Mouse (Mus musculus): ENCODE measurements at regions not wholly inside any gene's neighbourhood (a gene's known extent, or its start where the extent isn't known, plus 50 kb on each side); places are given as distances from the start of the nearest gene placed in this dataset.
A peak's percentile ranks its signal among the peaks of the same experiment; 100 is the strongest.

DNA sequence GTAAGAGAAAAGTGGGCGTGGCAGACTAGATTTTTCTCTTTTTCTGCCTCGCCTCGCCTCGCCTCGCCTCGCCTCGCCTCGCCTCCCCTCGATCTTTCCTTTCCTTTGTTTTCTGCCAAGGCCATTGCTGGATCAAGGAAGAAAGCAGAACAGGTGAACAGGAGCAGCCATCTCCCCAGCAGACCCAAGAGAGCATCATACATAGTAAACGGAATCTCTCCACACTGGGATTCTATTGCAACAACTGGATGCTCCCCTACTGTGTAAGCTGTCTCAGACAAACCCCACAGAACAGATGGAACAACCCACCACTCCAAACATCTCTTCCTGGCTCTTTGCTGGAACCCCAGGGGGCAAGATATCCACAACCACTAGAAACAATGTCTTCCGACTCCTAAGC lies 72.4 kb upstream of the Fam13c start:
- WGBS (ENCODE audit: insufficient replicate concordance) = 79% methylated on average over 11 of the region's 11 CpGs
- no peak for ATAC-seq
- TF ChIP-seq CTCF (IDR thresholded peaks at IDR 0.05; ENCODE audit: low read depth) = no peak
- no peak for TF ChIP-seq EP300 (IDR thresholded peaks at IDR 0.05; ENCODE audit: low read depth)

DNA sequence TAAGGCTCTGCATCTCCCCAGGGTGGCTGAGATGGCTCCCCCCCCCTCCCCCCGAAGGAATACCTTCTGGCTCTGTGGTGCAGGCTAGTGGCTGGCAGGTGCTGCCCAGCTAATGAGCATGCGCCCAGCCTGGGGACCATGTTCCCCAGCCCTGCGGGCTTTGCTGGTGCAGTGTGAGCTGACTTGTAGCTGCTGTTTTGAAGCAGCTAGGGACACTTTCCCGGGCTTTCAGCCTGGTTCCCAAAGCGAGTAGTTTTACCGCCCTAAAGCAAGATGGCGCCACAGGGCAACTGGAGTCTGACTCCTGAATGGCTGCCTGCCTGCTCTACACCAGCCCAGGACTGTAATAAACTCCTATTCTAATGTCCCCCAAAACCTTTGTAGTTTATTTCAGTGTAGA lies 71.6 kb upstream of the Fam13c start:
- Histone ChIP-seq H3K9ac (replicated peaks) (no peak overlapping the region), H3K4me1 (ENCODE audit: insufficient read depth) (no peaks in the 10 kb centered on the region), H3K27me3 (ENCODE audit: insufficient read depth, low read length) (no peaks in the 10 kb centered on the region), H3K27ac (ENCODE audit: low read depth) (no peak overlapping the region), H3K4me3 (ENCODE audit: low read depth, low read length) (no peak overlapping the region), H3K4me2 (ENCODE audit: low read depth, low read length) (no peak overlapping the region), H3K9me3 (ENCODE audit: low read length) (no peaks in the 10 kb centered on the region), H3K36me3 (replicated peaks; ENCODE audit: insufficient read depth, low read length) (no peaks in the 10 kb centered on the region)
- peak; percentile 33 for DNase-seq
- TF ChIP-seq EP300 (IDR thresholded peaks at IDR 0.05; ENCODE audit: low read depth) = no peak
- TF ChIP-seq CTCF (IDR thresholded peaks at IDR 0.05; ENCODE audit: low read depth) = peak; percentile 55
- no peak for ATAC-seq
- WGBS (ENCODE audit: insufficient replicate concordance) = 23% methylated on average over 7 of the region's 7 CpGs

More for the DNA sequence above, 72.4 kb upstream of the Fam13c start:
- Histone ChIP-seq H3K4me1 (ENCODE audit: insufficient read depth) (no peaks in the 10 kb centered on the region), H3K4me2 (ENCODE audit: low read depth, low read length) (no peak overlapping the region), H3K9ac (replicated peaks) (no peak overlapping the region), H3K27me3 (ENCODE audit: insufficient read depth, low read length) (no peaks in the 10 kb centered on the region), H3K27ac (ENCODE audit: low read depth) (no peak overlapping the region), H3K4me3 (ENCODE audit: low read depth, low read length) (no peak overlapping the region), H3K36me3 (replicated peaks; ENCODE audit: insufficient read depth, low read length) (no peaks in the 10 kb centered on the region), H3K9me3 (ENCODE audit: low read length) (no peaks in the 10 kb centered on the region)
- no peak for DNase-seq

DNA sequence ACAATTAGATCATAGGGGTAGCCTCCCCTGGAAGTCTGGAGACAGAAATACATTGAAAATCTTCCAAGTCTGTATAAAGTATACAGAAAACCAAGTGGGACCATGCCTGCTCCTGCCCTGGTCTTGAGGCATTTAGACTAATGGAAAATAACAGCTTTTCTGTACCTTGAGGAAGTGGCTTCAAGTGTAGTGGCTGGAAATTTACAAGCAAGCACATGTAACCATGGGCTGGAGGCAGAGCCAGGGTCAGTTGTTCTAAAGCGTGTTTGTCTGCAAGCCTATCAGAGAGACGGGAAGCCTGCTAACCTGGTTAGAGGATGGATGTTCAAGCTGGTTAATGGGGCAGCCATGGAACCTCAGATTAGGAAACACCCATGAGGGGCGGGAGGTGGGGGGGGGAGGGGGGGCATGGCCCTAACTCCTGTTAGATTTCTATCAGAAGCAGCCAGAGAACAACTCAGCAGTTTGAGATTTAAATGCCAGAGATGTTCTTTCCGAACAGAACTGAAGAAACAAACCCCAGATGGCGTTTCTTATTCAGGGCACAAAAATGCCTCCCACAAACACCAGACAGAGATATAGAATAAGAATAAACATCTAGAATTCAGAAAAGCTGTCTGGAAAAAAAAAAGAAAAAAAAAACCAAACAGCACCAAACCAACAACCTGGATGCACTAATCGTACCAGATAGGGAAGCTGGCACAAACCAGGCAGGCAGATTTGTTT lies 67.7 kb upstream of the Fam13c start:
- no peak overlapping the region for H3K4me2 ChIP-seq (ENCODE audit: low read depth, low read length)
- no peaks in the 10 kb centered on the region for H3K9me3 ChIP-seq (ENCODE audit: low read length)
- no peak for TF ChIP-seq CTCF (IDR thresholded peaks at IDR 0.05; ENCODE audit: low read depth)
- TF ChIP-seq EP300 (IDR thresholded peaks at IDR 0.05; ENCODE audit: low read depth) = no peak
- DNase-seq = no peak
- ATAC-seq = no peak
- H3K36me3 ChIP-seq (replicated peaks; ENCODE audit: insufficient read depth, low read length) = no peaks in the 10 kb centered on the region
- H3K9ac ChIP-seq (replicated peaks) = no peak overlapping the region
- H3K27me3 ChIP-seq (ENCODE audit: insufficient read depth, low read length) = no peaks in the 10 kb centered on the region
- H3K4me1 ChIP-seq (ENCODE audit: insufficient read depth) = no peaks in the 10 kb centered on the region
- no peak overlapping the region for H3K4me3 ChIP-seq (ENCODE audit: low read depth, low read length)
- no peak overlapping the region for H3K27ac ChIP-seq (ENCODE audit: low read depth)
- 78% methylated on average over 6 of the region's 6 CpGs for WGBS (ENCODE audit: insufficient replicate concordance)

DNA sequence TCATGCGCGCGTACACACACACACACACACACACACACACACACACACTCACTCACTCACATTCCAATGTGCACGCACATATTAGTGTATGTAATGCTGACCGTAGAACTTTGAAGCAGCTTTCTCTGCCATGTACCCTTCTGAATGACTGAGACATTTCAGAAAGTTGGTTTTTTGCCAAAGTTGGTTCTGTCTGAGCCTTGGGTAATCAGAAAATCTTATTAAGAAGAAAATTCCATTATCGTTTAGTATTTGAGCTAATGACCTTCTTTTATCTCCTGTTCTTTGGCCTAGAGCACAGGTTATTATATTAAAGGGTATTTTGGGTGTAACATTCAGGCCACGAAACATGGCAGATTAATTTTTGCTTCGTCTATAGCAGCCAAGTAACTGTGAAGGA lies 67.1 kb upstream of the Fam13c start:
- H3K9me3 ChIP-seq (ENCODE audit: low read length) = no peaks in the 10 kb centered on the region
- no peak for ATAC-seq

DNA sequence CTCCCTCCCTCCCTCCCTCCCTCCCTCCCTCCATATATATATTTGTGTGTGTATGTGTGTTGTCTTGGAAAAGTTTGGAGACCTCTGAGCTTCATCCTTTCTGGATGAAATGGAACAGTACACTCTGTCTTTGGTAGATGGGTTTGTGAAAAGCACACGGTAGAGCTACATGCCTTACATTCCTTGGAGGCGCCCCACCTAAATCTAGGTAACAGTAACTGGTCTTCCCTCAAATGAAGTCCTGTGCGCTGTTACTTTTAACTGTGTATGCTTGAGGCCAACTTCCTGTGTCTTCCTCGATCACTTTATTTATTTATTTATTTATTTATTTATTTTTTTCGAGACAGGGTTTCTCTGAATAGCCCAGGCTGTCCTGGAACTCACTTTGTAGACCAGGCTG lies 66.4 kb upstream of the Fam13c start:
- WGBS (ENCODE audit: insufficient replicate concordance) = 67% methylated on average over 5 of the region's 5 CpGs
- DNase-seq (no peak), ATAC-seq (no peak)
- Histone ChIP-seq H3K4me1 (ENCODE audit: insufficient read depth) (no peaks in the 10 kb centered on the region), H3K9ac (replicated peaks) (no peak overlapping the region), H3K27me3 (ENCODE audit: insufficient read depth, low read length) (no peaks in the 10 kb centered on the region), H3K4me2 (ENCODE audit: low read depth, low read length) (no peak overlapping the region), H3K36me3 (replicated peaks; ENCODE audit: insufficient read depth, low read length) (no peaks in the 10 kb centered on the region), H3K9me3 (ENCODE audit: low read length) (no peaks in the 10 kb centered on the region), H3K27ac (ENCODE audit: low read depth) (no peak overlapping the region), H3K4me3 (ENCODE audit: low read depth, low read length) (no peak overlapping the region)
- TF ChIP-seq CTCF (IDR thresholded peaks at IDR 0.05; ENCODE audit: low read depth) = no peak
- no peak for TF ChIP-seq EP300 (IDR thresholded peaks at IDR 0.05; ENCODE audit: low read depth)

More for the DNA sequence above, 67.1 kb upstream of the Fam13c start:
- no peaks in the 10 kb centered on the region for H3K36me3 ChIP-seq (replicated peaks; ENCODE audit: insufficient read depth, low read length)
- no peaks in the 10 kb centered on the region for H3K27me3 ChIP-seq (ENCODE audit: insufficient read depth, low read length)
- H3K4me2 ChIP-seq (ENCODE audit: low read depth, low read length) = no peak overlapping the region
- WGBS (ENCODE audit: insufficient replicate concordance) = 76% methylated on average over 8 of the region's 8 CpGs
- no peak for DNase-seq
- no peak overlapping the region for H3K4me3 ChIP-seq (ENCODE audit: low read depth, low read length)
- no peak overlapping the region for H3K9ac ChIP-seq (replicated peaks)
- no peaks in the 10 kb centered on the region for H3K4me1 ChIP-seq (ENCODE audit: insufficient read depth)
- TF ChIP-seq EP300 (IDR thresholded peaks at IDR 0.05; ENCODE audit: low read depth) (no peak), CTCF (IDR thresholded peaks at IDR 0.05; ENCODE audit: low read depth) (no peak)
- H3K27ac ChIP-seq (ENCODE audit: low read depth) = no peak overlapping the region

DNA sequence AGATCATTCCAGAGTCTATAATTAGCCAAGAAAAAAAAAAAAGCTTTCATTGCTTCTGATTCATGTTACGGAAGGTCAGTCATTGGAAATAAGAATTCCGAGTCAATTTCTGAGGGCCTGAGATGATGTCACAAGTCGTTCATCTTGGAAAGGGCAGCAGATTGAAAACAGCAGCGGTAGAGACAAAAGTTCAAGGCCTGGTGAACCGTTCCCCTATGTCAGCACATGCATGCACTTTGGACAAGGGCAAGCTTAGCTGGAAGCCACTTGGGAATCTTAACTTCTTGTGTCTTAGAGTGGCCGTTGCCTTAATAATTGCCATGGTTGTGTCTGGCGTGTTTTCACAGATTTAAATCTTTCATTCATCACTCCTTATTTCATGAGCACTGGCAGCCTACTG lies 65.6 kb upstream of the Fam13c start:
- no peak for DNase-seq
- no peaks in the 10 kb centered on the region for H3K4me1 ChIP-seq (ENCODE audit: insufficient read depth)

More for the DNA sequence above, 65.6 kb upstream of the Fam13c start:
- H3K4me2 ChIP-seq (ENCODE audit: low read depth, low read length) = no peak overlapping the region
- H3K36me3 ChIP-seq (replicated peaks; ENCODE audit: insufficient read depth, low read length) = no peaks in the 10 kb centered on the region
- H3K27me3 ChIP-seq (ENCODE audit: insufficient read depth, low read length) = no peaks in the 10 kb centered on the region
- no peaks in the 10 kb centered on the region for H3K9me3 ChIP-seq (ENCODE audit: low read length)
- H3K4me3 ChIP-seq (ENCODE audit: low read depth, low read length) = no peak overlapping the region
- TF ChIP-seq EP300 (IDR thresholded peaks at IDR 0.05; ENCODE audit: low read depth) (no peak), CTCF (IDR thresholded peaks at IDR 0.05; ENCODE audit: low read depth) (no peak)
- no peak overlapping the region for H3K27ac ChIP-seq (ENCODE audit: low read depth)
- ATAC-seq = no peak
- 79% methylated on average over 7 of the region's 7 CpGs for WGBS (ENCODE audit: insufficient replicate concordance)
- H3K9ac ChIP-seq (replicated peaks) = no peak overlapping the region

Data from liver, postnatal 0 days (tissue).